In genomic region chr4:99298676-99299075, GRCm38 (mm10) we compare ENCODE assay signal across 10 mouse cellular contexts. TPM values are rescaled to one million over a fixed set of nuclear protein-coding genes. Genes with fewer than 3 reads are reported as not detected.
DNase-seq lines count a peak whose midpoint lies in the region; ATAC-seq and TF ChIP-seq lines count a peak whose summit lies in the region.
"Had no signal": no experiment of that assay in that cellular context is flagged by ENCODE, and none has a peak within 500 bp of the region (broad histone marks: within the 10 kb centered on the region; RNA-seq: fewer than 3 reads in every experiment).

No protein-coding gene starts in this region.

- 17% methylated on average over 4 of the region's 4 CpGs for WGBS in forebrain, embryonic 16.5 days

- no peak overlapping the region for H3K4me2 ChIP-seq in forebrain, embryonic 16.5 days (ENCODE audit: low read length)
- H3K4me2 ChIP-seq: heart, embryonic 13.5 days had no signal

- peaks cover 7% of the 10 kb centered on the region for H3K9me3 ChIP-seq in forebrain, embryonic 16.5 days (ENCODE audit: control insufficient read depth, low read length)
- H3K9me3 ChIP-seq: heart, embryonic 13.5 days had no signal

- no peaks in the 10 kb centered on the region for H3K4me1 ChIP-seq in forebrain, embryonic 16.5 days (replicated peaks; ENCODE audit: control insufficient read depth, insufficient read depth, low read length)
- H3K4me1 ChIP-seq: heart, embryonic 13.5 days had no signal

- TF ChIP-seq CTCF in left cerebral cortex, adult 2 months (IDR thresholded peaks at IDR 0.05), result peak; percentile 92

- H3K27ac ChIP-seq in left cerebral cortex, adult 2 months, result no peak overlapping the region
- H3K27ac ChIP-seq in forebrain, embryonic 16.5 days (ENCODE audit: low read length), result no peak overlapping the region
- H3K27ac ChIP-seq: heart, embryonic 13.5 days had no signal

- H3K9ac ChIP-seq in forebrain, embryonic 16.5 days (replicated peaks; ENCODE audit: low read depth, low read length), result no peak overlapping the region
- H3K9ac ChIP-seq: heart, embryonic 13.5 days had no signal

- peak; percentile 42 for DNase-seq in CD4-positive, CD25-positive, alpha-beta regulatory T cell, adult 2 months (ENCODE audit: low read depth, low spot score)
- DNase-seq in left cerebral cortex, adult 2 months (ENCODE audit: extremely low spot score in 1 of 2, low spot score in 2 of 2), result peak in 1 of 2 experiments; percentile 41
- DNase-seq in left cerebral cortex, adult 8-10 months (ENCODE audit: low spot score in 2 of 2), result no peak
- DNase-seq in adrenal gland, postnatal 10 days, result peak; percentile 62
- peak; percentile 36 to 43 for DNase-seq in left cerebral cortex, postnatal 25 days (ENCODE audit: low spot score in 2 of 2)
- peak; percentile 75 for DNase-seq in retina, embryonic 14.5 days (ENCODE audit: low spot score)

- ATAC-seq in CD4-positive, CD25-positive, alpha-beta regulatory T cell, adult 4 months, result no peak
- peak; percentile 11; the same call in 1 of the 2 replicates for ATAC-seq in forebrain, embryonic 16.5 days

- no peaks in the 10 kb centered on the region for H3K36me3 ChIP-seq in forebrain, embryonic 16.5 days (ENCODE audit: control insufficient read depth, insufficient read depth)
- H3K36me3 ChIP-seq: heart, embryonic 13.5 days had no signal

- intact Hi-C loops in left cerebral cortex, adult 2 months (cut with DNase I), result no loop called here
- intact Hi-C loops in left cerebral cortex, postnatal 25 days (cut with DNase I), result loop anchor here (5.0 kb wide), 1 partner anchor 79 kb away; no protein-coding TSS in a partner anchor

- no peaks in the 10 kb centered on the region for H3K27me3 ChIP-seq in forebrain, embryonic 16.5 days (replicated peaks; ENCODE audit: control insufficient read depth, insufficient read depth, low read length)
- H3K27me3 ChIP-seq: heart, embryonic 13.5 days had no signal

- H3K4me3 ChIP-seq in left cerebral cortex, adult 2 months, result no peak overlapping the region
- H3K4me3 ChIP-seq in forebrain, embryonic 16.5 days (replicated peaks; ENCODE audit: low read length), result no peak overlapping the region
- H3K4me3 ChIP-seq: heart, embryonic 13.5 days; myocyte had no signal

RNA-seq across cellular contexts. Expression of gene Gm12689, which starts 3.0 kb away (rescaled TPM):
- polyA plus RNA-seq in CD4-positive, CD25-positive, alpha-beta regulatory T cell, adult 4 months (2017; shearing (Covaris generic)), result under 1 TPM in 1 of 2 experiments, not detected in 1; 0.24 TPM
- total RNA-seq in left cerebral cortex, adult 2 months (2021), result 1 to 10 TPM in 1 of 2 experiments, under 1 TPM in 1; 0.84 to 1.3 TPM
- total RNA-seq in left cerebral cortex, adult 8-10 months (2022), result under 1 TPM; 0.41 to 0.81 (median 0.59) TPM
- total RNA-seq in adrenal gland, postnatal 10 days (2021), result under 1 TPM; 0.18 to 0.27 TPM
- polyA plus RNA-seq in forebrain, embryonic 16.5 days (2015; fragmentation: Nextera tagmentation; extraction: Ambion mirVana), result 0.41 and 0.51 TPM in 2 replicates
- total RNA-seq in left cerebral cortex, postnatal 25 days (2021), result 1 to 10 TPM in 1 of 2 experiments, under 1 TPM in 1; 0.25 to 1.6 TPM

Comparison
In these comparisons a context has a peak if more than half of its experiments do, and no peak if none do; other contexts are left out.
1. DNase-seq: peak in CD4-positive, CD25-positive, alpha-beta regulatory T cell, adult 2 months (single experiment), adrenal gland, postnatal 10 days (single experiment), left cerebral cortex, postnatal 25 days (2 of 2) and retina, embryonic 14.5 days (single experiment); none in left cerebral cortex, adult 8-10 months (0 of 2).